Mouse (Mus musculus) testis, adult 10 weeks (tissue): ENCODE data around the gene Ifnb1. TPM values are rescaled to one million over a fixed set of nuclear protein-coding genes. Genes with fewer than 3 reads are reported as not detected.

ENCODE experiments used
- polyA plus RNA-seq: library from polyadenylated mRNA; stranded (reverse); fragments of 350-450 nt; fragmentation: Illumina TruSeq; extraction: RNeasy Lipid Tissue Mini Kit (QIAGEN cat#74804); gene quantifications from one replicate; pipeline ENCODE4 v1.2.3, GENCODE M21; 2014; ENCODE audit warnings: low read depth, low replicate concordance

Gene Ifnb1
- polyA plus RNA-seq: not detected

GRCm38 (mm10) chr4:88522674-88523073 is at the start of gene Ifnb1:
Gene Ifnb1 (minus strand): TSS chr4:88522774.

GRCm38 (mm10) chr4:88571698-88572097 is 49.1 kb upstream of the Ifnb1 start, which contains the start of gene Ifna14:
Gene Ifna14 (minus strand): TSS chr4:88571798.

GRCm38 (mm10) chr4:88558145-88558544 is 35.6 kb upstream of the Ifnb1 start, which contains the start of gene Ifna15:
Gene Ifna15 (minus strand): TSS chr4:88558245.

Other genes with a start within 250 kb of the Ifnb1 start
- 2.4 TPM for gene Hacd4, start 83.8 kb downstream of the Ifnb1 start, polyA plus RNA-seq
- not detected for gene Ifna15, start 35.5 kb upstream of the Ifnb1 start, polyA plus RNA-seq
- gene Ifna14, start 49.0 kb upstream of the Ifnb1 start, polyA plus RNA-seq: not detected
- gene Ifna9, start 69.6 kb upstream of the Ifnb1 start, polyA plus RNA-seq: not detected
- not detected for gene Ifna12, start 80.6 kb upstream of the Ifnb1 start, polyA plus RNA-seq
- gene C87499, start 111.6 kb upstream of the Ifnb1 start, polyA plus RNA-seq: not detected
- gene Ifna13, start 121.7 kb upstream of the Ifnb1 start, polyA plus RNA-seq: not detected
- gene Ifna16, start 154.2 kb upstream of the Ifnb1 start, polyA plus RNA-seq: not detected
- not detected for gene Ifna2, start 161.1 kb upstream of the Ifnb1 start, polyA plus RNA-seq
- not detected for gene Ifnab, start 168.6 kb upstream of the Ifnb1 start, polyA plus RNA-seq
- not detected for gene Gm26566, start 199.0 kb upstream of the Ifnb1 start, polyA plus RNA-seq
- 41.4 TPM for gene Klhl9, start 199.7 kb upstream of the Ifnb1 start, polyA plus RNA-seq
- not detected for gene Gm13271, start 232.1 kb upstream of the Ifnb1 start, polyA plus RNA-seq
- not detected for gene Gm13283, start 237.3 kb upstream of the Ifnb1 start, polyA plus RNA-seq